Mouse (Mus musculus): ENCODE measurements around the gene Tfpi.

DNA sequence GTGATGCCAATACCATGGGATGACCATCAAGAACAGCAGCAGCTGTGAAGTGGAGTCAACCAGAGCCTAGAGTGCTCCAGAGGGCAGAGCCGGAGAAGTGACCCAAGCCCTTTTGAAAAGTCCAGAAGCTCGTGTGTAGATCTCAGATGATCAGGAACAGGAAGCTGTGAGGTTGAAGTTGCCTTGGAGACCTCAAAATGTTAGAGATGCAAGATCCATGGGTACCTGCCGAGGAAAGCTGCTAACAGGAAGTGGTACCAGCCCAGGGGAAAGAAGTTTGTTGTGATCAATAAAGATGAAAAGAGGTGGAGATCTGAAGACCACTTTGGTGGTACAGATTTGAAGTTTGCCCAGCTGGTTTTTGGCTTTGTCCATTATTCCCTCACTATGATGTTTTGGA is 22.3 kb upstream of the Tfpi start:
- no peak for TF ChIP-seq CTCF (IDR thresholded peaks at IDR 0.05; ENCODE audit: control insufficient read depth, insufficient read depth, insufficient read length)
- TF ChIP-seq MYOD1 (IDR thresholded peaks at IDR 0.05; ENCODE audit: control insufficient read depth, insufficient read length, low read depth) = no peak
- TF ChIP-seq MAX (IDR thresholded peaks at IDR 0.05) = no peak
- TF ChIP-seq MYOG (IDR thresholded peaks at IDR 0.05; ENCODE audit: control insufficient read depth, extremely low read depth, insufficient read length) = no peak
- no peak for TF ChIP-seq USF1 (IDR thresholded peaks at IDR 0.05; ENCODE audit: low read depth)
- TF ChIP-seq FOSL1 (IDR thresholded peaks at IDR 0.05; ENCODE audit: insufficient read depth, low read length, poor library complexity, severe bottlenecking) = no peak
